Mouse (Mus musculus): ENCODE data around the gene Fanca.

Fanca gene

DNA sequence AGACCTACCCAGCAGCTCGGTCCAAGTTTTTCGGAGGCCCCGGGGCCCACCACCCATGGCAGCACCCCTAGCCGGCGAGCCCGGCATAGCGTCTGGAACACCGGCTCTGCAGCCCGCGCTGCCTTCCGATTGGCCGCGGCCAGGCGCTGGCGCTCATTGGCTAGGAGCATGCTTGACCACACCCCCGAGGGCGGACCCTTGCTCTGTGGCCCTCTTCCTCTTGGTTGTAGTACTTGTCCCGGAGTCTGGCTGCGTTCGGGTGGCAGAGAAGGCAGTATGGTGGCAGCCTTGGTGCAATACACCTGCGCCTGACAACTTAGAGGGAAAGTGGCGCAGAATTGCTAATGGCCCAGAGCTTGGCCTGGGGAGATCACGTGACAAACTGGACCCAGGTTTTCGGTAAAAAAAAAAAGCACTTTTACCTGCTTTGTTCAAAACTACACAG lies at the start of gene Fanca:
TSS of gene Fanca (minus strand) at position 110 of the 445 bp plus-strand sequence.
- DNase-seq, result peak; percentile 98

DNA sequence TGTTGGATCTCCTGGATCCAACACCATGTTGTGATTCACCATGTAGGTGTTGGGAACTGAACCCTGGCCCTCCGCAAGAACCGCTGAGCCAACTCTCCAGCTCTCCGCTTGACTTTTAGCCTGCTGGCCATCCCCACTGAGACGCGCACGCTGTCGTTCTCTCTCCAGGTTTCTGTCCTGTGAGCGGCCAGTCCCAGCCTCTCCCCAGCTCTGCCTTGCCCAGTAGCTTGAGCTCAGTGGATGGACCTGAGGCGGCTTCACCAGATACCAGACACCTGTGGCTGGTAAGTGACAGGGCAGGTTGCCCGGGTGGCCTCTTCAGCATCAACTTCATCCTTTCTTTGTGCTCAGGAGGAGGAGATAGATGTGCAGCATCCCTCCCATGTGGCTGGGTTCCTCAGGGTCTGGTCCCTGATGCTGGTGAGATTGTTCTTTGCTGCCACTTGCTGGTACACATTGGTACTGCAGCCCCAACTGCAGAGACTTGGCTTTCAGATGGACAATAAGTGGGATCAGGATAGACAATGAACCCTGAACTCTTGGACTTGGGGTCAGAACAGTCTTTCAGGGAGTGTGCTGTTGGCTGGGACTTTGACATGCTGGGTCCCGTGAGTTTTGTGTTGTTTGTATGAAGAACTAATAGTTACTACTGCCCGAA lies 42.8 kb upstream of the Fanca start:
- DNase-seq, result peak; percentile 73

DNA sequence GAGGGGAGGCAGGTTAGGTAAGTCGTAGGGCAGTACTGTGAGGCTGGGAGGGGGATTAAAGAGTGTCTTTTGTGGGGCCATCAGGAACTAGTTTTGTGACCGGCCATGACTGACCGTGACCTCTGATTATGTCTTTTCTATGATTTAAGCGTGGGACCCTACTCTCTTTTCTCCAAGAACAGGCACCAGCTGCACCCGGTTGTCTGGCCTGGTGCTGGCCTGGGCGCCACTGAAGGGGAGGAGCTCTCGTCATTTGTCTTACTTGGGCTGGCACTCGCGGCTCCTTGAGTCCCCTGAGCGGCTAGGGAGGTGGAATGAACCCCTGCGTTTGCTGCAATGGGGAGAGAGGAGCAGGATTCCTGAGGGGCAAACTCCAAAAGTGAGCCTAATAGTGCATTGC lies 34.8 kb upstream of the Fanca start:
- no peak for DNase-seq

DNA sequence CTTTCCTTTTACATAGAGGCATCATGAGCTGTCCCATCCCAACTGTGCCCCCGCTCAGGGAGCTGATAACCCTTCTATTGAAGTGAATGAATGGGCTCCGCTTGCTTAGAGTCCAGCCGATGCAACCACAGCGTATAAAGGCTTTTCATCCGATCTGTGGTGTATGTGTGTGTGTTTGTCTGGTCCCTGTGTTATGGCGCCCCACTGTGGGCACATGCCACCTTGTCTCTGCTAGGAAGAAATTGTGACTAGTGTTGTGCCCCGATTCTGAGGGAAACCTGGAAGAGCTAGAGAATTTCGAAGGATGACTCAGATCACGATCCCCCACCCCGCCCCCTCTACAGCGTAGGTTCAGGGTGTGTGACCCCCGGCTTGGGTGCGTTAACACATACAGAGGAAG lies 34.4 kb upstream of the Fanca start:
- no peak for DNase-seq

DNA sequence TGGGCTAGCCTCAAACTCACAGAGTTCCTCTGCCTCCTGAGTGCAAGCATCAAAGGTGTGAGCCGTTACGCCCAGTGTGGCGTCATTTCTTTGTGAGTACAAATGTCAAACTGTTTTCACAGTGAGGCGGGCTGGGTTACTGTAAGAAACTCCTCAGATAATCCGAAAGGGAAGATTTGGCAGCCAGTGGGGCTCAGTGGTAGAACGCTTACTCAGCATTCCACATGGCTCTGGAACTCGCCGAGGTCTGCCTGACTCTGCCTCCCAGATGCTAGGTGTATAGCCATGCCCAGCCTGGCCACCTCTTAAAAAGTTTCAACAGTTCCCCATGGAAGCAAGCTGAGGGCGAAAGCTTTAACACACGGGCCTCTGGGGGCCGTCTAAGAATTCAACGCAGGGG lies 33.7 kb upstream of the Fanca start:
- no peak for DNase-seq

DNA sequence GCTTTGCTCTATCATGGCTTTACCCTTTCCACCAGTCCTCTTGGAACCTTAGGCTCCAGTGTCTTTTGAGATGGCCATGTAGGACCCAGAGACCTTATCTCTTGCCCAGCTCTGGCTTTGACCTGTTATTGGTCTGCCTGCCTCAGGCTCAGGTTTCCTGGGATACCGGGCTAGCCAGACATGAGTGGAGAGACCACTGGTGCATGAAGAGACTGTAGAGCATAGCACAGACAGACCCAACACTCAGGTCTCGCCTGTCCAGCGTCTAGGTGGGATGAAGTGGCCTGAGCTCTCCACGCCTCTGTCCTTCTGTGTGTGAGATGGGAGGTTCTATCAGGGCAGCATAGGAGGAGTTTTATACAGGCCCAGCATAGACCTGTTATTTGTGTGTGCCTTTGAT lies 30.7 kb upstream of the Fanca start:
- no peak for DNase-seq

DNA sequence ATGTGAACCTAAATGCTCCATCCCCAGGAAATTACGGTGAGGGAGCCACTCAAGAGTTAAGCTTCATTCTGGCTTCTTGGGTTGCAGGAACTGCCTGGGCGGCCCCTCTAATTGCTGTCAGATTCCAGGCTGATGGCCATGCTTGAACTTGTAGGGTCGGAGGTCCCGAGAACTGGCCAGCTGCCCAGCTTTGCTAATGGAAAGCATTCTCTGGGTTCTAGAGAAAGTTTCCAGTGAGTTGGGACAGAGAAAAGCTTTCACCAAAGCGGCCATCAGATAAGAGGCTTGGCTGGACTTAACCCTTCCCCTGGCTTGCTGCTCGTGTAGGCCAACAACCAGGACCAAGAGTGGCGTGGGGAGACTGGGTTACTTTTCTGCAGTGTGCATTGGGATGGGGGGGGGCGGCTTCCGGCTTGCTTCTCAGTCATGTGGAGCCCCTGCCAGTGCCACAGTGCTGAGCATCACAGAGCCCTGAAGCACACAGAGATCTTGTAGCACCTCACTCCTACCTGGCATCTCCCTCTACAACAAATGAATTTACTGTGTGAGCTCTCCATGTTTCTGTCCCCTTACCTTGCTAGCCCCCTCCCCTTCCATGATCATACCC lies 30.0 kb upstream of the Fanca start:
- DNase-seq, result no peak

DNA sequence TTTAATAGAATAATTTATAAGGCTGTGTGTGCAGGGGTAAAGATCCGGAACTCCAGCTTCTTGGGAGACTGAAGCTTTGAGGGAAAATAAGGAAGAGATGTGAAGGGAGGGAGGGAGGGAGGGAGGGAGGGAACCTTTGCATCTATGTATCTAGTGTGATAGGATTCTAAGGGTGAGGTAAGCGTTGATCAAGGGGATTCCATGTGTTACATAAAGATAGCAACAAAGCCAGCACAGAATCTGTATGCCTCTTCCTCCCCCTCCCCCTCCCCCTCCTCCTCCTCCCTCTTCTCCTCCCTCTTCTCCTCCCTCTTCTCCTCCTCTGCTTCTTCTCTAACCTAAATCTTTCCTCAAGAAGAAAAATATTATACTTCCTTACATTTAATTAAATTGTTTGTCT lies 28.9 kb upstream of the Fanca start:
- no peak for DNase-seq

DNA sequence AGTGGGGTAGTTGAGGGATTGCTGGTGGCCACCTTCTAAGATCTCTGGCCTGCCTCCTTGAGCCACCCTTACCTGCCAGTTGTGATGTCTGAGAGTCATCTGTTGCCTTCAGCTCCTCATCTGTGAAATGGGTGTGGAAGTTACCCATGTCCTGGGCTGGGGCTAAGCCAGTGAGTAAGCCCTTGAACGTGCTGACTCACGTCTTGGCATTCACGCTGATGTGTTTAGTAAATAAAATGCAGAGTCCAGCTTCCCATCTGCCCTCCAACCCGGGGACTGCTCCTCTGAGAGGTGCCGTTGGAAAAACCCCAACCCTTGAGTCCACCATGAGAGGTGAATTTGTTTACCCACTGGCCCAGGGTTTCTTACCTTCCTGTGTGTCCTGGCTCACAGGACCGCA lies 27.5 kb upstream of the Fanca start:
- DNase-seq, result no peak

DNA sequence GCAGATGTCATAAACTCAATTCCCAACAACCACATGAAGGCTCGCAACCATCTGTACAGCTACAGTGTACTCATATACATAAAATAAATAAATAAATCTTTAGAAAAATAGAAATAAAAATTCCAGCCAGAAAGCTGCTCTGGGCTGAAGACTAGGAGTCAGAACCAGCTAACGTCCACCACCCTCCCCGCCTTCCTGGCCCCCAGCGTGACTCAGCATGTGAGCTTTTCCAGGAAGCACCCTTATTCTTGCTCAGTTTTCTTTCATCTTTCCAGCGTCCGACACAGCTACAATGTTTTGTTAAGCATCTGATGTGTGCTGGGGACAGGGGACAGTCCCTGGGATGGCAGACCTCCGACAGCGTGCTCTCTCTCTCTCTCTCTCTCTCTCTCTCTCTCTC lies 26.8 kb upstream of the Fanca start:
- no peak for DNase-seq

DNA sequence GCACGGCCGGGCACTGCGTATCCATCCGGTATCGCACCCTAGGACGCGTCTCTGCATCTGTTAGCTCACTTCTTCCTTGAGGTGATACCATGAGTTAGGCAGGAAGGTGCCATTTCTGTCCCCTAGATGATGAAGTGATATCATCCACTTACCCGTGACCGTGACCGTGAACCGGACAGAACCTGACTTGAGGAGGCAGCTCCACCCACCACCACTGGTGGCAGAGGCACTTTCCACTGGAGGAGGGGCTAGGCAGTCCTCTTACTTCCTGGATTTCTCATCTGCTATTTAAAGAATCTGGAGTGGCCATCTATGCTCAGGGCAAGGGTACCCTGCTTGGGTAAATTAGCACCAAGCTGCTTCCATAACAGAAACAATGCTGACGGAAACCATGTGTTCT lies 25.0 kb upstream of the Fanca start:
- DNase-seq, result no peak

DNA sequence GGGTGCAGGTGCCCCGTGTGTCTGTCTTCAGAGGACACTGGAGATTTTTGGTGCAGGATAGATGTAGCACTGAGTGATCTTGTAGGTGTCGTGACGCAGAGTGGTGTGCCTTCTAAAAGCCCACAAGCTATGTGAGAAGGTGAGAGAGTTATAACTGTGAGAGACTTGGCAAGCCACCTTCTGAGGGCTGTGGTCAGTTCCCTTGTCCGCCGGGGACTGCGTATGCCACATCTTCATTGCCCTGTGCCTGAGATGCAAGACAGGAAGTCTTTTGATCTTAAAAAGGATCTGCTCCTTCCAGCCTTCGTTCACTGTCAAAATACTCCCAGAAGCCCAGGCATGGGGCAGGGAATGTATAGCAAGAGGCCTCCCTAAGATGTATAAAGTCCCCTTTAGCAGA lies 24.5 kb upstream of the Fanca start:
- DNase-seq, result no peak

DNA sequence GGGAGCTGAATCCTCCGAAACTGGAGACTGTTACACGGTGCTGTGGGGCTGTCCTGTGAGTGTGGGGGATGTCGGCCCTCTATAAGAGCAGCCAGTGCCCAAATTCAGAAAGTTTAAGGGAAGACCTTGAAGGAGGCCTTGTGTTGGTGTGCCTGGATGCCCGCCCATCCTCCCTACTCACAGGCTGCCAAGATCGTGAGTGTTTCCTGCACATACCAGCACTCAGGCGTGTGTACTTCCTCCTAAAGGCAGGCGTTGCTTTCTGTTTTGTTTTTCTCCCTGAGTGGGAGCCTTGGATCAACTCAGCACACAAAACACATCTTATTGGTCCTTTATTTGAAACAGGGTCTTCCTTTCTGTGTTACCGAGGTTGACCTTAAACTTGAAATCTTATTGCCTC lies 23.9 kb upstream of the Fanca start:
- no peak for DNase-seq

DNA sequence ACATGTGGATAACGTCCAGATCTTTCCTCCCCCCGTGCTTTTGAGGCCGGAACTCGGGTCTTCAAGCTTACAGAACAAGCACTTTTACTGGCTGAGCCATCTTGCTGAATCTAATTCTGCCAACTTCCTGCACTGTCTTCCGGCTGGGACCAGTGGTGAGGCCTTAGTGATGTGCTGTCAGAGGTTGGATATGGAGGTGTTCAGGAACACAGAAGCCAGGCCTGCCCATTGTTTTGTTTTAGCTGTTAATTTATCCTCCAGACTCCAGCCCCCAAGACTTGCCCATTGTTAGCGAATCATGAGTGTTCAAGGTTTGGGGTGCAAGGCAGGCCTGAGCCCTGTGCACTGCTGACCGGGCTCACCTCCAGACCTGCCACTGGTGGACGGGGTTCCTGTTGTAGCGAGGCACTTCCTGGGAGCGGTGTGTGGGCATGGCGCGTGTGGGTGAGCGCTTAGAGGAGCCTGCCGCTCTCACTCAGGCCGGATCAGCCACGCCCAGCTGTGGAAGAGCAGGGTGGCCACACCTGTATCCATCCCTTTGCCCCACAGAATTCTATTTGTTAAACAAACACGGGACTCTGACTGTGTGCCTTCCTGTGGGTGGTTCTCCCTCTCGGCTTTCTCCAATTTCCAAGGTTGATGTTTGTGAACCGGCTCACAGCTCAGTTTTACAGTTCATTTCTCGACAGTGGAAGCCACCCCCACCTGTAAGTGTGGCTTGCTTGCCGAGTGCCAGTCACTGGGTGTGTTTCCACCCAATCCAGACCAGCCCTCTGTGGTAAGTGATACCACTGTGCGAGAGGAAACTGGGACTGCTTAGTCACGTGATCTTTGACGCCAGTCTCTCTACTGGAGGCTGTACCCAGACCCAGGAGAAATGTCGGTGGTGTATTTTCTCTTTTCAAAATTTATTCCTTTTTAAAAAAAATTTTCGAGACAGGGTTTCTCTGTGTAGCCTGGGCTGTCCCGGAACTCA lies 23.0 kb upstream of the Fanca start:
- no peak for DNase-seq

DNA sequence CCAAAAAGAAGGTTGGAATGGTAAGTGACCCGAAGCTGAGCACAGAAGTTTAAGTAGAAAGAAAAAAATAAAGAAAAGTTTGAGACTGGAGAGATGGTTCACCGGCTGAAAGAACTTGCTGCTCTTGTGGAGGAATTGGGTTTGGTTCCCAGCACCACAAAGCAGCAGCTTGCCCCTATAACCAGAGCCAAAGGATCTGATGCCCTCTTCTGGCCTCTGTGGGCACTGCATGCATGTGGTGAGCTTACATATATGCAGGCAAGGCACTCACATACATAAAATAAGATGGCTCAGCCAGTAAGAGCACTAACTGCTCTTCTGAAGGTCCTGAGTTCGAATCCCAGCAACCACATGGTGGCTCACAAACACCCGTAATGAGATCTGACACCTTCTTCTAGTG lies 21.7 kb upstream of the Fanca start:
- no peak for DNase-seq

DNA sequence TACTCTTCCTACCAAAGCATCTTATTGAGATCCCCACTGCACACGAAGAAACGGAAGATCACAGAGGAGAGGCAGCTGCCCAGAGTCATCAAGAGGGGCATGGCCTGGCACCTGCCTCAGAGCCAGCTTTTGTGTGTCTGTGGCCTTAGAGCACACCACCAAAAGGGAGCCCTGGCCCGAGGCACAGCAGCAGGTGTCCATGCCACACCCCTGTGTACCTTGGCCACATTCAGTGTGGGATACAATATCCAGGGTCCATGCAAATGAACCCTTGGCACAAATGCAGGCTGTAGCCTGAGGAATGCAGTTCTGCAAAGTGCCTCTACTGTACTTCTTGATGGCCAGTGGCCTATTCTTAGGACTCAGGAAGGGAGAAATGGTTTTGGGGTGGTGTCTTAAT lies 19.1 kb upstream of the Fanca start:
- DNase-seq, result no peak

DNA sequence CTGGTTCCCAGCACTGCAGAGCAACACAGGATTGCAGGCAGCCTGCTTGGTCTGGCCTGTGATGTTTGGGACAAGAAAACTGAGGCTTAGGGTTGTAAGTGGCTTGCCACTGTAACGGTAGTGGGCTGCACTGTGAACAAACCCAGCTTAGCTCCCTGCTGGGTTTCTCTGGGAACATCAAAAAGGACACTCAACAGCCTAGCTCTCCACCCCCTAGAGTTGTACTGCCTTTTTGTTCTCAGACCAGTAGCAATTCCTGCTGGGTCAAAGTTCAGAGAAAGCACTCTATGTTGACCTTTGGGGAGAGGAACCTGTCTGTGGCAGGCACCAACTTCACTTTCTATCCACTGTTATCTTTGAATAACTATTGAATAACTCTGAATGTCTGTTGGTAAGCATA lies 16.1 kb upstream of the Fanca start:
- no peak for DNase-seq

DNA sequence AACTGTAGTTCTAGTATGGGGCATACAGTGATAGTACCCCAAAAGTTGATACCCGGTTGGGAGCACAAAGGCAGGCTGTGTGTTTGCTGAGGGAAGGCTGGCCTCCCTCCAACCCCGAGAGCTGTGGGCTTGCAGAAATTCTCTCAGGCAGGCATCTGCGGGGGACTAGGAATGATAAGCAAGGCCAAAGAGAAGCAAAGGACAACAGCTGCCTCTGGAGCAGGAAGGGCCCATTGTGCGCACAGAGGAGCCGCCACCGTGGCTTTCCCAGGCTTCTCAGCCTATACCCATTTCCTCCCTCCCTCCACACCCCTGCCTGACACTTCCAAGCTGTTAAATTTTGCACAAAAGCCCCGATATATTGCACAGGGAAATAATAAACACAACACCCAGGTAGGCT lies 15.5 kb upstream of the Fanca start:
- DNase-seq, result no peak

DNA sequence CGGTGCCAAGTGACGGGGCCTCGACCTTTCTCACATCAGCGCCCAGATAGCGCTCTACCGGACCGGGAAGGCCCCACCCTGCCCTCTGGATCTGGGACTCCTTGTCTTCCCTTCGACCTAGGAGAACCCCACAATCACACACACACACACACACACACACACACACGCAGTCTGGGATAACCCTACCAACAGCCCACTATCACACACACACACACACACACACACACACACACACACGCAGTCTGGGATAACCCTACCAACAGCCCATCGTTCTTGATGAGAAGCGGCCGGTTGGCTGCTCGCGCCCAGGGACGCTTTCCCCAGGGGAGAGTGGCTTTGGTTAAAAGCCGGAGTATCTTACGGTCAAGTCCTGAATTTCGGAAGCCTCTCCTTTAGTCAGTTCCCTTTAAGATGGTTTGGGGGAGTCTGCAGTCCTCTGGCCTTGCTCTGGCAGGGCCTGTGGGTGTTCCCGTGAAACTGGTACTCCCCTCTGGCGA lies 14.8 kb upstream of the Fanca start:
- DNase-seq, result no peak

DNA sequence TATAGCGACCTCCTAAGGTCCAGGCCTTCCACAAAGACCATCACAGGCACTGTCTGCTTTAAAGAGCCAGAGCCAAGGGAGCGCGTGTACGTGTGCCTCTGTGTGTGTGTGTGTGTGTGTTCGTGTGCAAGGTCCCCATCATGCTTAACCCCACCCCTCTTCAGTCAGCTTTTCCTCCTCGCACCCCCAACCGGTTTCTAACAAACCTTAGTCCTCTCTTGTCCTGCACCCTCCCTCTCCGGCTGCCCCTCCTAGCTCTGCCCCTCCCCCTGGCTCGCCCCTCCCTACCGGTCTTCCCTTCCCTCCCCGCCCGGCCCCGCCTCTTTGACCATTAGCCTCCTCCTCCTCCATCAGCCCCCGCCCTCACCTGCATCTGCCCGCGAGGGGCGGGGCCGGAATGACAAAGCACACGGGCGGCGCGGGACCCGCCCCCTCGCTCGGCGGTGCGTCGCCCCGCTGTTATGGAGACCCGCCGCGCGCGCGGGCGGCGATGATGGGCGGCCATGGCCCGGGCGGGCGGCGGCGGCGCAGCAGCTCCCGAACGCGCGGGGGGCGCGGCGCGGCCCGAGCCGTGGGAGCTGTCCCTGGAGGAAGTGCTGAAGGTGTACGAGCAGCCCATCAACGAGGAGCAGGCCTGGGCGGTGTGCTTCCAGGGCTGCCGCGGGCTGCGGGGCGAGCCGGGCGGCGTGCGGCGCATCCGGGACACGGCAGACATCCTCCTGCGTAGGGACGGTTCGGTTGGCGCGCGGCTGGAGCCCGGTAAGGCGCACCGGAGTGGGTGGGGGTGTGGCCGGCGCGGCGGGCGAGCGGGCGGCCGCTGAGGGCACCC lies 14.1 kb upstream of the Fanca start, which contains the start of gene Spire2:
TSS of gene Spire2 (plus strand) at position 452 of the 829 bp plus-strand sequence.
- DNase-seq, result peak; percentile 91

DNA sequence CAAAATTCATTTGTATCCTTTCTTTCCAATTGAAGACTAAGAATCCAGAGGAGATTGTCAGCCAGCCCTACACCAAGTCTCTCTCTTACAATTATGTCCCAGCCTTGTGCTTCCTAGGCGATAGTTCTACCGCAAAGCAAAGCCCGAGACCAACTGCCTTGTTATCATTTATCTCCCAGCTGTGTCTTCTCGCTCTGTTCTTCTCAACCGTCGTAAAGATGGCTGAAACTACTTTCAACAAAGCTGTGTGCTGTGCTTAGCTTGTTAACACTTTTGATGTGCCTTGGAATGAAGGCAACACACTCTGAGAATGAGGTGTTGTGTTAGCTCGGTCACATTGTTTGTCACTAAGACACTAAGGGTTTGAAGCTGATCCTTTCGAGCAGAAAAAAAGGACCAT lies 13.4 kb upstream of the Fanca start:
- no peak for DNase-seq

DNA sequence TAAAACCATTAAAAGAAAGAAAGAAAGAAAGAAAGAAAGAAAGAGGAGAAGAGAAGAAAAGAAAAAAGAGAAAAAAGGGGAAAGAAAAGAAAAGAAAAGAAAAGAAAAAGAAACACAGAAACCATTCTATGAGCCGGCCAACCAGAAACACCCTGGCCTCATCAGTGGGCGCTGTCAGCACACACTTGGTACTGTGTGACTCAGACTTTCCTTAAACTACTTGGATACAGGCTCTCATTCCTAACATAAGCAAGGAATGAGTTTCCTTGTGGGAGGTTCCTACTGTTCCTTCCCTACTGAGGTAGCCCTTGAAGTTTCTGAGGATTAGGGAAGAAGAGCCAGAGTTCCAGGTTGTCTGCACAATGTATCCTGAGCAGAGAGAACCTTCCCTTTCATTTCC lies 12.9 kb upstream of the Fanca start:
- DNase-seq, result no peak

DNA sequence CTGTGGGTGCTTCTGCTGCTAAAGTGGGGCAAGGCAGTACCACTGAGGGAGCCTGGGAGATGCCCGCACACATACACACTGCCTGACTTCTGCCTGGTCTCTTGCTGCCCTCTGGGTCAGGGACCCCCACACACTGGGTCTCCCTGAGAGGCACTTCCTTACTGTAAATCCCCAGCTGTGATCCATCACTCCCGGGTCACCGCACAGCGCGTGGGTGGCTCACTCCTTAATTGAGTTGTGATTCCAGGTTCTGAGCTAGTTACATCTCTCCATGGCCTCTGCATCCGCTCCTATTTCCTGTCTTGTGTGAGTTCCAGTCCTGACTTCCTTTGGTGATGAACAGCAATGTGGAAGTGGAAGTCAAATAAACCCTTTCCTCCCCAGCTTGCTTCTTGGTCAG lies 12.3 kb upstream of the Fanca start:
- no peak for DNase-seq

Measured in thymus, postnatal 14 days (tissue).